Mouse (Mus musculus): ENCODE measurements around the gene Frmd7. TPM values are rescaled to one million over a fixed set of nuclear protein-coding genes. Genes with fewer than 3 reads are reported as not detected.

Frmd7 gene
- polyA plus RNA-seq, 2 experiments, result 0.06 TPM; not detected in 1

- Histone ChIP-seq H3K9ac (replicated peaks) (no peak overlapping the region), H3K9me3 (ENCODE audit: control insufficient read depth, low read length) (no peaks in the 10 kb centered on the region), H3K27me3 (ENCODE audit: control insufficient read depth, insufficient read depth, low read length) (no peaks in the 10 kb centered on the region), H3K36me3 (replicated peaks; ENCODE audit: control insufficient read depth, insufficient read depth, low read depth) (no peaks in the 10 kb centered on the region), H3K4me1 (replicated peaks; ENCODE audit: control insufficient read depth in 2 of 2, insufficient read depth in 2 of 2, low read length in 1 of 2) (no peaks in the 10 kb centered on the region), H3K4me3 (ENCODE audit: insufficient read depth in 1 of 2, low read depth in 2 of 2, low read length in 2 of 2) (no peak overlapping the region), H3K27ac (no peak overlapping the region), H3K4me2 (ENCODE audit: low read depth) (no peak overlapping the region)
- DNase-seq (ENCODE audit: low read depth in 3 of 3, low spot score in 3 of 3) (no peak), ATAC-seq (ENCODE audit: insufficient read depth) (no peak)
- TF ChIP-seq CTCF (IDR thresholded peaks at IDR 0.05; ENCODE audit: low read depth) (no peak), EP300 (IDR thresholded peaks at IDR 0.05; ENCODE audit: low read depth) (no peak)
- WGBS (ENCODE audit: insufficient replicate concordance), result 48% methylated on average over 2 of the region's 2 CpGs
Observed at GRCm38 (mm10) chrX:50948633-50949032, 6.1 kb upstream of the Frmd7 start.

GRCm38 (mm10) chrX:50948116-50948515 lies 5.6 kb upstream of the Frmd7 start:
- WGBS (ENCODE audit: insufficient replicate concordance), result 69% methylated on average over 4 of the region's 4 CpGs
- no peaks in the 10 kb centered on the region for H3K36me3 ChIP-seq (replicated peaks; ENCODE audit: control insufficient read depth, insufficient read depth, low read depth)

GRCm38 (mm10) chrX:50937117-50937516 lies 5.4 kb downstream of the Frmd7 start:
- H3K4me3 ChIP-seq (ENCODE audit: insufficient read depth in 1 of 2, low read depth in 2 of 2, low read length in 2 of 2), result no peak overlapping the region
- WGBS (ENCODE audit: insufficient replicate concordance), result 53% methylated on average over 3 of the region's 3 CpGs
- no peak for DNase-seq (ENCODE audit: low read depth in 3 of 3, low spot score in 3 of 3)
- H3K9ac ChIP-seq (replicated peaks), result no peak overlapping the region
- no peaks in the 10 kb centered on the region for H3K36me3 ChIP-seq (replicated peaks; ENCODE audit: control insufficient read depth, insufficient read depth, low read depth)
- H3K4me1 ChIP-seq (replicated peaks; ENCODE audit: control insufficient read depth in 2 of 2, insufficient read depth in 2 of 2, low read length in 1 of 2), result no peaks in the 10 kb centered on the region
- no peaks in the 10 kb centered on the region for H3K9me3 ChIP-seq (ENCODE audit: control insufficient read depth, low read length)
- TF ChIP-seq CTCF (IDR thresholded peaks at IDR 0.05; ENCODE audit: low read depth) (no peak), EP300 (IDR thresholded peaks at IDR 0.05; ENCODE audit: low read depth) (no peak)
- no peak for ATAC-seq (ENCODE audit: insufficient read depth)
- H3K4me2 ChIP-seq (ENCODE audit: low read depth), result no peak overlapping the region
- H3K27me3 ChIP-seq (ENCODE audit: control insufficient read depth, insufficient read depth, low read length), result no peaks in the 10 kb centered on the region
- no peak overlapping the region for H3K27ac ChIP-seq

More at GRCm38 (mm10) chrX:50948116-50948515, 5.6 kb upstream of the Frmd7 start:
- DNase-seq (ENCODE audit: low read depth in 3 of 3, low spot score in 3 of 3), result no peak
- H3K4me3 ChIP-seq (ENCODE audit: insufficient read depth in 1 of 2, low read depth in 2 of 2, low read length in 2 of 2), result no peak overlapping the region
- no peak overlapping the region for H3K27ac ChIP-seq
- H3K4me2 ChIP-seq (ENCODE audit: low read depth), result no peak overlapping the region
- H3K4me1 ChIP-seq (replicated peaks; ENCODE audit: control insufficient read depth in 2 of 2, insufficient read depth in 2 of 2, low read length in 1 of 2), result no peaks in the 10 kb centered on the region
- H3K27me3 ChIP-seq (ENCODE audit: control insufficient read depth, insufficient read depth, low read length), result no peaks in the 10 kb centered on the region
- ATAC-seq (ENCODE audit: insufficient read depth), result no peak
- no peaks in the 10 kb centered on the region for H3K9me3 ChIP-seq (ENCODE audit: control insufficient read depth, low read length)
- TF ChIP-seq CTCF (IDR thresholded peaks at IDR 0.05; ENCODE audit: low read depth) (no peak), EP300 (IDR thresholded peaks at IDR 0.05; ENCODE audit: low read depth) (no peak)
- H3K9ac ChIP-seq (replicated peaks), result no peak overlapping the region

GRCm38 (mm10) chrX:50930309-50930708 lies 12.2 kb downstream of the Frmd7 start:
- no peak overlapping the region for H3K4me3 ChIP-seq (ENCODE audit: insufficient read depth in 1 of 2, low read depth in 2 of 2, low read length in 2 of 2)
- WGBS (ENCODE audit: insufficient replicate concordance), result 27% methylated on average over 3 of the region's 3 CpGs
- peaks cover 0 to 10% of the 10 kb centered on the region in 2 experiments; a peak in 2 of 4 replicates for H3K4me1 ChIP-seq (replicated peaks; ENCODE audit: control insufficient read depth in 2 of 2, insufficient read depth in 2 of 2, low read length in 1 of 2)
- no peaks in the 10 kb centered on the region for H3K27me3 ChIP-seq (ENCODE audit: control insufficient read depth, insufficient read depth, low read length)
- no peaks in the 10 kb centered on the region for H3K36me3 ChIP-seq (replicated peaks; ENCODE audit: control insufficient read depth, insufficient read depth, low read depth)
- no peak overlapping the region for H3K27ac ChIP-seq
- H3K9me3 ChIP-seq (ENCODE audit: control insufficient read depth, low read length), result no peaks in the 10 kb centered on the region
- ATAC-seq (ENCODE audit: insufficient read depth), result 0 out of 2 replicates have a peak, but pooled peaks have one; percentile 28
- TF ChIP-seq EP300 (IDR thresholded peaks at IDR 0.05; ENCODE audit: low read depth) (no peak), CTCF (IDR thresholded peaks at IDR 0.05; ENCODE audit: low read depth) (no peak)
- no peak for DNase-seq (ENCODE audit: low read depth in 3 of 3, low spot score in 3 of 3)
- no peak overlapping the region for H3K9ac ChIP-seq (replicated peaks)
- no peak overlapping the region for H3K4me2 ChIP-seq (ENCODE audit: low read depth)

GRCm38 (mm10) chrX:50926893-50927545 lies 15.5 kb downstream of the Frmd7 start:
- Histone ChIP-seq H3K4me3 (ENCODE audit: insufficient read depth in 1 of 2, low read depth in 2 of 2, low read length in 2 of 2) (no peak overlapping the region), H3K9me3 (ENCODE audit: control insufficient read depth, low read length) (no peaks in the 10 kb centered on the region), H3K27ac (no peak overlapping the region), H3K4me1 (replicated peaks; ENCODE audit: control insufficient read depth in 2 of 2, insufficient read depth in 2 of 2, low read length in 1 of 2) (peaks cover 0 to 10% of the 10 kb centered on the region in 2 experiments; a peak in 2 of 4 replicates), H3K9ac (replicated peaks) (no peak overlapping the region), H3K4me2 (ENCODE audit: low read depth) (peak overlapping the region; percentile 45), H3K27me3 (ENCODE audit: control insufficient read depth, insufficient read depth, low read length) (no peaks in the 10 kb centered on the region), H3K36me3 (replicated peaks; ENCODE audit: control insufficient read depth, insufficient read depth, low read depth) (no peaks in the 10 kb centered on the region)
- ATAC-seq (ENCODE audit: insufficient read depth) (peak; percentile 77; the same call in 1 of the 2 replicates), DNase-seq (ENCODE audit: low read depth in 3 of 3, low spot score in 3 of 3) (peak in 2 of 3 experiments; percentile 11 to 12)
- WGBS (ENCODE audit: insufficient replicate concordance), result 24% methylated on average over 10 of the region's 10 CpGs
- TF ChIP-seq EP300 (IDR thresholded peaks at IDR 0.05; ENCODE audit: low read depth), result no peak
- TF ChIP-seq CTCF (IDR thresholded peaks at IDR 0.05; ENCODE audit: low read depth), result no peak
